ENCODE assay signal across 15 mouse cellular contexts in genomic region chr2:144213803-144214202, GRCm38 (mm10). TPM values are rescaled to one million over a fixed set of nuclear protein-coding genes. Genes with fewer than 3 reads are reported as not detected.
DNase-seq lines count a peak whose midpoint lies in the region; ATAC-seq lines count a peak whose summit lies in the region.
"Had no signal": no experiment of that assay in that cellular context is flagged by ENCODE, and none has a peak within 500 bp of the region (broad histone marks: within the 10 kb centered on the region; RNA-seq: fewer than 3 reads in every experiment).

No protein-coding gene starts in this region.

- no peaks in the 10 kb centered on the region for H3K9me3 ChIP-seq in heart, embryonic 12.5 days (replicated peaks)
- no peaks in the 10 kb centered on the region for H3K9me3 ChIP-seq in neural tube, embryonic 15.5 days (replicated peaks)
- H3K9me3 ChIP-seq: embryonic facial prominence, embryonic 13.5 days had no signal

- no peak overlapping the region for H3K27ac ChIP-seq in heart, embryonic 12.5 days (ENCODE audit: poor library complexity, severe bottlenecking)
- H3K27ac ChIP-seq in neural tube, embryonic 15.5 days (replicated peaks): no peak overlapping the region
- H3K27ac ChIP-seq: embryonic facial prominence, embryonic 13.5 days; layer of hippocampus, adult 2 months had no signal

- H3K27me3 ChIP-seq in heart, embryonic 12.5 days (replicated peaks): no peaks in the 10 kb centered on the region
- no peaks in the 10 kb centered on the region for H3K27me3 ChIP-seq in neural tube, embryonic 15.5 days (replicated peaks)
- H3K27me3 ChIP-seq: embryonic facial prominence, embryonic 13.5 days had no signal

- DNase-seq in heart, adult 8-10 months (ENCODE audit: low spot score): peak; percentile 32
- DNase-seq in 416B (ENCODE audit: low read depth): peak; percentile 89
- peak; percentile 28 for DNase-seq in brain, adult 2 months (ENCODE audit: low read depth, low spot score)
- DNase-seq in cerebellum, adult 9-11 months: no peak
- DNase-seq in frontal cortex, postnatal 14 days (ENCODE audit: low spot score in 2 of 2): no peak
- DNase-seq: cerebellum, postnatal 14 days; kidney, adult 8-10 months; lung, embryonic 14.5 days; right cerebral cortex, postnatal 4 days had no signal

- WGBS in heart, embryonic 12.5 days: 88% methylated on average over 6 of the region's 6 CpGs
- 80% methylated on average over 6 of the region's 6 CpGs for WGBS in neural tube, embryonic 15.5 days

- no peak overlapping the region for H3K4me2 ChIP-seq in heart, embryonic 12.5 days
- H3K4me2 ChIP-seq in neural tube, embryonic 15.5 days: no peak overlapping the region
- H3K4me2 ChIP-seq: embryonic facial prominence, embryonic 13.5 days; heart, embryonic 11.5 days; lung, embryonic 14.5 days had no signal

- H3K9ac ChIP-seq in heart, embryonic 12.5 days: no peak overlapping the region
- no peak overlapping the region for H3K9ac ChIP-seq in neural tube, embryonic 15.5 days (replicated peaks)
- H3K9ac ChIP-seq: embryonic facial prominence, embryonic 13.5 days; lung, embryonic 14.5 days had no signal

- H3K36me3 ChIP-seq in heart, embryonic 12.5 days: no peaks in the 10 kb centered on the region
- H3K36me3 ChIP-seq in neural tube, embryonic 15.5 days: no peaks in the 10 kb centered on the region
- H3K36me3 ChIP-seq: embryonic facial prominence, embryonic 13.5 days had no signal

- H3K4me3 ChIP-seq in heart, embryonic 12.5 days: no peak overlapping the region
- no peak overlapping the region for H3K4me3 ChIP-seq in neural tube, embryonic 15.5 days (replicated peaks)
- H3K4me3 ChIP-seq: embryonic facial prominence, embryonic 13.5 days; layer of hippocampus, adult 2 months had no signal

- peaks cover 10% of the 10 kb centered on the region for H3K4me1 ChIP-seq in heart, embryonic 12.5 days (replicated peaks)
- H3K4me1 ChIP-seq in neural tube, embryonic 15.5 days: peaks cover 11% of the 10 kb centered on the region

- no peak for ATAC-seq in heart, embryonic 12.5 days (ENCODE audit: insufficient number of reproducible peaks, low FRiP score)
- ATAC-seq in megakaryocyte progenitor cell, adult 5-6 weeks (replicated peaks; ENCODE audit: poor library complexity): peak; percentile 81
- ATAC-seq in neural tube, embryonic 15.5 days (ENCODE audit: low FRiP score): no peak

RNA-seq across cellular contexts. Expression of gene Mgme1, which starts 56.7 kb away (rescaled TPM):
- 10 to 100 TPM; 14.5 to 18.5 (median 17.3) TPM for total RNA-seq in heart, adult 8-10 months (2022)
- 21.7 and 22.4 TPM in 2 replicates for polyA plus RNA-seq in heart, embryonic 12.5 days (2016; fragmentation: Nextera tagmentation; extraction: Ambion mirVana)
- total RNA-seq in megakaryocyte progenitor cell, adult 5-6 weeks (2015): 16.5 and 17.7 TPM in 2 replicates
- total RNA-seq in megakaryocyte progenitor cell, adult 5-6 weeks (2017): 30.2 and 31.0 TPM in 2 replicates
- polyA plus RNA-seq in neural tube, embryonic 15.5 days (2015; fragmentation: Nextera tagmentation; extraction: Ambion mirVana): 13.3 and 15.5 TPM in 2 replicates

RNA-seq across cellular contexts. Expression of gene Snx5, which starts 56.9 kb away (rescaled TPM):
- 10 to 100 TPM; 56.1 to 62.3 (median 59.5) TPM for total RNA-seq in heart, adult 8-10 months (2022)
- polyA plus RNA-seq in heart, embryonic 12.5 days (2016; fragmentation: Nextera tagmentation; extraction: Ambion mirVana): 110 TPM in 2 replicates
- 269 and 285 TPM in 2 replicates for total RNA-seq in megakaryocyte progenitor cell, adult 5-6 weeks (2015)
- total RNA-seq in megakaryocyte progenitor cell, adult 5-6 weeks (2017): 297 and 304 TPM in 2 replicates
- 74.4 and 93.8 TPM in 2 replicates for polyA plus RNA-seq in neural tube, embryonic 15.5 days (2015; fragmentation: Nextera tagmentation; extraction: Ambion mirVana)

Comparison
In these comparisons a context has a peak if more than half of its experiments do, and no peak if none do; other contexts are left out.
1. DNase-seq: peak in heart, adult 8-10 months (single experiment), 416B (single experiment) and brain, adult 2 months (single experiment); none in cerebellum, adult 9-11 months (single experiment) and frontal cortex, postnatal 14 days (0 of 2).
2. RNA of gene Snx5, which starts 56.9 kb away (total RNA-seq): 269 to 304 TPM in megakaryocyte progenitor cell, adult 5-6 weeks; 56.1 to 62.3 TPM in heart, adult 8-10 months; every median in the first group is over 4 times any median in the second.